Mouse (Mus musculus) intestine, postnatal 0 days (tissue): ENCODE results near the gene Gbx1. TPM values are rescaled to one million over a fixed set of nuclear protein-coding genes. Genes with fewer than 3 reads are reported as not detected.

Experiments
- ATAC-seq: fragments of 200-750 bp; cut with Nextera tagmentation; 2 replicates; pipeline ENCODE4 v1.8.0; 2017; ENCODE audit warnings: mild to moderate bottlenecking, moderate TSS enrichment, moderate library complexity
- H3K27ac ChIP-seq: fragments of 300-500 bp; sonication (generic); 2 replicates; pipeline ENCODE4 v1.5.1; 2014; ENCODE audit warnings: mild to moderate bottlenecking, low read depth, low read length, moderate library complexity
- H3K27me3 ChIP-seq: fragments of 300-500 bp; sonication (generic); replicated peaks from 2 replicates; pipeline ENCODE4 v1.6.1; 2014; ENCODE audit warnings: low read length, mixed read lengths; ENCODE audit not compliant: control insufficient read depth, insufficient read depth
- H3K36me3 ChIP-seq: fragments of 300-500 bp; sonication (generic); 2 replicates; pipeline ENCODE4 v1.6.1; 2014; ENCODE audit warnings: mild to moderate bottlenecking, moderate library complexity; ENCODE audit not compliant: control insufficient read depth, insufficient read depth
- H3K4me1 ChIP-seq: fragments of 300-500 bp; sonication (generic); replicated peaks from 2 replicates; pipeline ENCODE4 v1.6.1; 2014; ENCODE audit warnings: antibody characterized with exemption, low read length, mixed read lengths; ENCODE audit not compliant: control insufficient read depth, insufficient read depth
- H3K4me2 ChIP-seq: fragments of 300-500 bp; sonication (generic); replicated peaks from 2 replicates; pipeline ENCODE4 v1.6.1; 2014; ENCODE audit warnings: low read depth, mild to moderate bottlenecking, moderate library complexity
- H3K4me3 ChIP-seq: fragments of 300-500 bp; sonication (generic); 2 replicates; pipeline ENCODE4 v1.5.1; 2014; ENCODE audit warnings: low read depth, low read length
- H3K9ac ChIP-seq: fragments of 300-500 bp; sonication (generic); 2 replicates; pipeline ENCODE4 v1.6.1; 2014; ENCODE audit warnings: mild to moderate bottlenecking, low read depth, low read length
- H3K9me3 ChIP-seq: fragments of 300-500 bp; sonication (generic); 2 replicates; pipeline ENCODE4 v1.6.1; 2016; ENCODE audit warnings: mixed run types; ENCODE audit not compliant: control insufficient read depth
- CTCF ChIP-seq: sonication (generic); IDR thresholded peaks from 2 replicates; pipeline ENCODE4 v1.5.1; 2016; ENCODE audit warnings: low read depth, mild to moderate bottlenecking, control low read depth, antibody characterized with exemption, moderate library complexity
- WGBS: fragments of 180-500 bp; shearing (Covaris S2); extraction: QIAGEN DNeasy Blood & Tissue Kit; methylation state at CpG from one replicate; pipeline ENCODE4 v1.1.7; 2014; 5-methylcytosine and 5-hydroxymethylcytosine counted together
- polyA plus RNA-seq: library from polyadenylated mRNA; unstranded; fragments of >200 nt; fragmentation: Nextera tagmentation; extraction: Ambion mirVana; gene quantifications from 2 replicates; pipeline ENCODE4 v1.2.1, GENCODE M21; 2015

Gbx1 gene
- polyA plus RNA-seq, 1 experiment from 2014 or later = not detected

- no peak for TF ChIP-seq CTCF
- Histone ChIP-seq H3K36me3 (no peaks in the 10 kb centered on the region), H3K9ac (no peak overlapping the region), H3K4me3 (peak overlapping the region; percentile 37), H3K9me3 (no peaks in the 10 kb centered on the region), H3K4me1 (peaks cover 4% of the 10 kb centered on the region; the same call in 1 of the 2 replicates), H3K27ac (no peak overlapping the region), H3K4me2 (peak overlapping the region; percentile 73), H3K27me3 (peaks cover 85% of the 10 kb centered on the region)
- ATAC-seq = 0 out of 2 replicates have a peak, but pooled peaks have one; percentile 25
- under 1% methylated on average over 69 of the region's 109 CpGs for WGBS
Measured at GRCm38 (mm10) chr5:24526190-24526888, 663 bp downstream of the Gbx1 start.

GRCm38 (mm10) chr5:24525360-24526189, 1.4 kb downstream of the Gbx1 start:
- H3K4me3 ChIP-seq = peak overlapping the region; percentile 37
- H3K9me3 ChIP-seq = no peaks in the 10 kb centered on the region
- no peak overlapping the region for H3K27ac ChIP-seq
- WGBS = 4% methylated on average over 34 of the region's 34 CpGs
- H3K4me1 ChIP-seq = peaks cover 4% of the 10 kb centered on the region; the same call in 1 of the 2 replicates
- H3K9ac ChIP-seq = no peak overlapping the region
- no peaks in the 10 kb centered on the region for H3K36me3 ChIP-seq
- TF ChIP-seq CTCF = no peak
- peaks cover 85% of the 10 kb centered on the region for H3K27me3 ChIP-seq
- ATAC-seq = no peak
- H3K4me2 ChIP-seq = peak overlapping the region; percentile 73

- Histone ChIP-seq H3K4me1 (peaks cover 4% of the 10 kb centered on the region; the same call in 1 of the 2 replicates), H3K27ac (no peak overlapping the region), H3K9me3 (no peaks in the 10 kb centered on the region), H3K4me3 (no peak overlapping the region), H3K4me2 (no peak overlapping the region), H3K36me3 (no peaks in the 10 kb centered on the region), H3K27me3 (peaks cover 89% of the 10 kb centered on the region), H3K9ac (no peak overlapping the region)
- ATAC-seq = no peak
- 25% methylated on average over 4 of the region's 4 CpGs for WGBS
- TF ChIP-seq CTCF = no peak
Measured at GRCm38 (mm10) chr5:24524522-24524921, 2.5 kb downstream of the Gbx1 start.

- no peak for ATAC-seq
- Histone ChIP-seq H3K36me3 (no peaks in the 10 kb centered on the region), H3K4me3 (no peak overlapping the region), H3K4me1 (peaks cover 4% of the 10 kb centered on the region; the same call in 1 of the 2 replicates), H3K9ac (no peak overlapping the region), H3K27me3 (peaks cover 82% of the 10 kb centered on the region), H3K27ac (no peak overlapping the region), H3K9me3 (no peaks in the 10 kb centered on the region), H3K4me2 (no peak overlapping the region)
- TF ChIP-seq CTCF = no peak
- 51% methylated on average over 8 of the region's 8 CpGs for WGBS
Measured at GRCm38 (mm10) chr5:24523806-24524205, 3.2 kb downstream of the Gbx1 start.

- H3K27me3 ChIP-seq = peaks cover 70% of the 10 kb centered on the region
- 58% methylated on average over 8 of the region's 8 CpGs for WGBS
- H3K4me3 ChIP-seq = no peak overlapping the region
- peaks cover 4% of the 10 kb centered on the region; the same call in 1 of the 2 replicates for H3K4me1 ChIP-seq
- H3K9ac ChIP-seq = no peak overlapping the region
- H3K9me3 ChIP-seq = no peaks in the 10 kb centered on the region
- no peak for TF ChIP-seq CTCF
- no peak for ATAC-seq
- H3K36me3 ChIP-seq = no peaks in the 10 kb centered on the region
- no peak overlapping the region for H3K4me2 ChIP-seq
- H3K27ac ChIP-seq = no peak overlapping the region
Measured at GRCm38 (mm10) chr5:24521366-24521765, 5.6 kb downstream of the Gbx1 start.

GRCm38 (mm10) chr5:24512271-24512670, 14.7 kb downstream of the Gbx1 start:
- H3K4me3 ChIP-seq = no peak overlapping the region
- H3K36me3 ChIP-seq = no peaks in the 10 kb centered on the region
- no peaks in the 10 kb centered on the region for H3K9me3 ChIP-seq
- H3K27ac ChIP-seq = no peak overlapping the region
- no peak overlapping the region for H3K9ac ChIP-seq
- H3K4me1 ChIP-seq = no peaks in the 10 kb centered on the region
- 19% methylated on average over 8 of the region's 8 CpGs for WGBS
- 0 out of 2 replicates have a peak, but pooled peaks cover 2% of the 10 kb centered on the region for H3K27me3 ChIP-seq
- peak; percentile 51; the same call in 1 of the 2 replicates for ATAC-seq
- no peak for TF ChIP-seq CTCF
- no peak overlapping the region for H3K4me2 ChIP-seq
